Mouse (Mus musculus) liver, embryonic 14.5 days (tissue): ENCODE data around the gene Clec18a. TPM values are rescaled to one million over a fixed set of nuclear protein-coding genes. Genes with fewer than 3 reads are reported as not detected.
"Not testable (repeated sequence)": the region's sequence is repeated elsewhere in the genome, so short reads cannot be mapped to it uniquely, and the experiment has no call there.

Source experiments
- ATAC-seq: fragments of 200-750 bp; cut with Nextera tagmentation; 2 replicates; pipeline ENCODE4 v1.8.0; 2017; ENCODE audit warnings: moderate number of reproducible peaks, mild to moderate bottlenecking, moderate library complexity; ENCODE audit not compliant: insufficient read depth
- DNase-seq, 3 experiments: peaks; one replicate each; pipeline ENCODE4 v3.0.0-alpha.2; 2012 to 2013; ENCODE audit warnings: low read depth in 3 of 3, low spot score in 3 of 3
- H3K27ac ChIP-seq: fragments of 300-500 bp; sonication (generic); 2 replicates; pipeline ENCODE4 v1.5.1; 2014; ENCODE audit warnings: moderate library complexity, mild to moderate bottlenecking, control low read depth, inconsistent platforms
- H3K27me3 ChIP-seq: fragments of 300-500 bp; sonication (generic); 2 replicates; pipeline ENCODE4 v1.6.1; 2014; ENCODE audit warnings: mild to moderate bottlenecking, low read length, moderate library complexity; ENCODE audit not compliant: control insufficient read depth, insufficient read depth
- H3K36me3 ChIP-seq: fragments of 300-500 bp; sonication (generic); replicated peaks from 2 replicates; pipeline ENCODE4 v1.6.1; 2014; ENCODE audit warnings: low read depth; ENCODE audit not compliant: control insufficient read depth, insufficient read depth
- H3K4me1 ChIP-seq, 2 experiments: fragments of 200-500 bp in 1 of 2; fragments of 300-500 bp in 1 of 2; sonication (generic) in 1 of 2; replicated peaks; 2 replicates each; pipeline ENCODE4 v1.6.1; 2012 to 2014; ENCODE audit warnings: antibody characterized with exemption in 1 of 2, inconsistent platforms in 1 of 2, low read length in 1 of 2; ENCODE audit not compliant: control insufficient read depth in 2 of 2, insufficient read depth in 2 of 2
- H3K4me2 ChIP-seq: fragments of 300-500 bp; sonication (generic); 2 replicates; pipeline ENCODE4 v1.6.1; 2014; ENCODE audit warnings: low read depth, mild to moderate bottlenecking, control low read depth, moderate library complexity
- H3K4me3 ChIP-seq, 2 experiments: fragments of 200-500 bp in 1 of 2; fragments of 300-500 bp in 1 of 2; sonication (generic) in 1 of 2; 2 replicates each; pipeline ENCODE4 v1.5.1; 2012 to 2014; ENCODE audit warnings: low read depth in 2 of 2, low read length in 2 of 2, mild to moderate bottlenecking in 2 of 2, control low read depth in 1 of 2, inconsistent platforms in 1 of 2, moderate library complexity in 1 of 2; ENCODE audit not compliant: insufficient read depth in 1 of 2
- H3K9ac ChIP-seq: fragments of 300-500 bp; sonication (generic); replicated peaks from 2 replicates; pipeline ENCODE4 v1.6.1; 2014; ENCODE audit warnings: mild to moderate bottlenecking, control low read depth, moderate library complexity
- H3K9me3 ChIP-seq: fragments of 300-500 bp; sonication (generic); 2 replicates; pipeline ENCODE4 v1.6.1; 2016; ENCODE audit warnings: low read length, mixed read lengths; ENCODE audit not compliant: control insufficient read depth
- CTCF ChIP-seq: IDR thresholded peaks from 2 replicates; pipeline ENCODE4 v1.5.1; 2016; ENCODE audit warnings: antibody characterized with exemption, low read depth, control low read depth
- EP300 ChIP-seq: IDR thresholded peaks from 2 replicates; pipeline ENCODE4 v1.6.1; 2016; ENCODE audit warnings: antibody characterized with exemption, low read depth
- WGBS: fragments of 180-500 bp; shearing (Covaris S2); extraction: QIAGEN DNeasy Blood & Tissue Kit; methylation state at CpG from one replicate; pipeline ENCODE4 v1.1.7; 2014; ENCODE audit not compliant: insufficient replicate concordance; 5-methylcytosine and 5-hydroxymethylcytosine counted together
- polyA plus RNA-seq, 2 experiments: library from polyadenylated mRNA; depleted of rRNA in 1 of 2; stranded (reverse) in 1 of 2; unstranded in 1 of 2; fragments of >200 nt; fragmentation: Nextera tagmentation in 1 of 2; extraction: Ambion mirVana in 1 of 2; gene quantifications; 2 replicates each; pipeline versions ENCODE4 v1.2.1 to v1.2.3; 2012 to 2014

Clec18a gene
- polyA plus RNA-seq, 2 experiments, result not detected

GRCm38 (mm10) chr8:111093865-111094718, 1.9 kb upstream of the Clec18a start, which contains the start of gene Pdpr:
Gene Pdpr, plus strand, starts transcription at chr8:111094630.
- DNase-seq, result peak; percentile 77 to 78 (median 77)
- Histone ChIP-seq H3K36me3 (no peaks in the 10 kb centered on the region), H3K9me3 (no peaks in the 10 kb centered on the region), H3K4me1 (peaks cover 2 to 7% of the 10 kb centered on the region in 2 experiments; a peak in 2 of 4 replicates), H3K4me3 (peak within 1 kb of the TSS; percentile 59 to 80), H3K27me3 (no peaks in the 10 kb centered on the region), H3K4me2 (peak within 1 kb of the TSS; percentile 73), H3K27ac (no peak within 1 kb of the TSS), H3K9ac (peak within 1 kb of the TSS; percentile 52)
- 7% methylated on average over 61 of the region's 72 CpGs for WGBS
- no peak for TF ChIP-seq CTCF
- no peak for TF ChIP-seq EP300
- ATAC-seq, result peak; percentile 89

DNA sequence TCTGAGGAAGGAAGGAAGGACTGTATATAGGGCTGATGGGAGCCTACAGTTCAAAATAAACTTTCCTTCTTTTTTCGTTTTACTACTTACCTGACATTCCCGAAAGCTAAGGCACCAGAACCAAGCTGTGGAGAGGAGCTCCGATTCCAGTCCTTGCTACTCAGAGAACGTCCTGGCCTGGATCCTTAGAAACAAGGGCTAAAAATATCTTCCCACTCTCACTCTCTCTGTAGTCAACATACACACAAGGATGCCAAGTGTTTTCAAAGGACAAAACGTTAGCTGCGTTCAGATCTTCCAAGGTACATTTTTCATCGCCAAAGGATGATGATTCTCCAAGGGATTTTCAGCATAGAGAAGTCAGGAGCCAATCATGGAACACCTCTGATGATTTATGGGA, 520 bp downstream of the Clec18a start:
- Histone ChIP-seq H3K4me3 (no peak overlapping the region), H3K27ac (no peak overlapping the region), H3K9me3 (no peaks in the 10 kb centered on the region), H3K27me3 (no peaks in the 10 kb centered on the region), H3K36me3 (no peaks in the 10 kb centered on the region), H3K4me2 (no peak overlapping the region), H3K9ac (no peak overlapping the region), H3K4me1 (peaks cover 2 to 7% of the 10 kb centered on the region in 2 experiments; a peak in 2 of 4 replicates)
- no peak for ATAC-seq
- DNase-seq, result no peak
- WGBS, result 70% methylated on average over 7 of the region's 7 CpGs
- TF ChIP-seq EP300 (no peak), CTCF (no peak)

DNA sequence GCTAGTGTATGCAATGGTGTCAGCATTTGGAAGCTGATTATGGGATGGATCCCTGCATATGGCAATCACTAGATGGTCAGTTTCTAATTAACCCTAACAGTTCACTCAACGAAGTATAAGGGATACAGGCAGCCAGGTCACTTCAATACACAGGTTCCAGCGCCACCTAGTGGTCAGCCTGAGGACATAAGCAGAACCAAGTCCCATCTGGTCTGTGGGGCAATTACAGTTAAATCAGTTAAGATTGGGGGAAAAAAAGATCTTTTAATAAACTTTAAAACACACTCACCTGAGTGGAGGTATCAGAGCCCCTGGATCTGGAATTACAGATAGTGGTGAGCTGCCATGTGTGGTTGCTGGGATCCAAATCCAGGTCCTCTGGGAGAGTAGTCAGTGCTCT, 2.1 kb downstream of the Clec18a start:
- H3K27me3 ChIP-seq, result no peaks in the 10 kb centered on the region
- no peaks in the 10 kb centered on the region for H3K36me3 ChIP-seq
- H3K9me3 ChIP-seq, result no peaks in the 10 kb centered on the region
- no peak for TF ChIP-seq EP300
- TF ChIP-seq CTCF, result peak; percentile 89
- DNase-seq, result peak; percentile 47 to 56 (median 56)
- no peak overlapping the region for H3K4me2 ChIP-seq
- 6% methylated on average over 2 of the region's 2 CpGs for WGBS
- no peak for ATAC-seq
- no peak overlapping the region for H3K9ac ChIP-seq
- no peak overlapping the region for H3K27ac ChIP-seq
- H3K4me3 ChIP-seq, result no peak overlapping the region
- H3K4me1 ChIP-seq, result peaks cover 2 to 7% of the 10 kb centered on the region in 2 experiments; a peak in 2 of 4 replicates

DNA sequence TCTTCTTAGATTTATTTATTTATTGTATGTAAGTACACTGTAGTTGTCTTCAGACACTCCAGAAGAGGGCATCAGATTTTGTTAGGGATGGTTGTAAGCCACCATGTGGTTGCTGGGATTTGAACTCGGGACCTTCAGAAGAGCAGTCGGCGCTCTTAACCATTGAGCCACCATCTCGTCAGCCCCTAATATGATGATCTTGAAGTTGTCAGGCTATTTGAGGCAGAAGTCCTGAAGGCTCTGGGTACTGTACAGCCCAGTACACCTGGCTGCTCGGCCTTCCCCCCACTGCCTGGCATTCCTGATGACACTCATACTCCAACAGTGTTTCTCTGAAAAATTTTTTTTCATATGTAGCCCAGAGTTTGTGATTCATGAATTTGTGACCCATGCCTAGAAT, 8.3 kb downstream of the Clec18a start:
- H3K4me3 ChIP-seq, ATAC-seq, H3K4me1 ChIP-seq, H3K27ac ChIP-seq, H3K36me3 ChIP-seq, H3K9me3 ChIP-seq, H3K9ac ChIP-seq, DNase-seq, H3K27me3 ChIP-seq, H3K4me2 ChIP-seq: not testable (repeated sequence)
- 70% methylated on average over 5 of the region's 5 CpGs for WGBS

DNA sequence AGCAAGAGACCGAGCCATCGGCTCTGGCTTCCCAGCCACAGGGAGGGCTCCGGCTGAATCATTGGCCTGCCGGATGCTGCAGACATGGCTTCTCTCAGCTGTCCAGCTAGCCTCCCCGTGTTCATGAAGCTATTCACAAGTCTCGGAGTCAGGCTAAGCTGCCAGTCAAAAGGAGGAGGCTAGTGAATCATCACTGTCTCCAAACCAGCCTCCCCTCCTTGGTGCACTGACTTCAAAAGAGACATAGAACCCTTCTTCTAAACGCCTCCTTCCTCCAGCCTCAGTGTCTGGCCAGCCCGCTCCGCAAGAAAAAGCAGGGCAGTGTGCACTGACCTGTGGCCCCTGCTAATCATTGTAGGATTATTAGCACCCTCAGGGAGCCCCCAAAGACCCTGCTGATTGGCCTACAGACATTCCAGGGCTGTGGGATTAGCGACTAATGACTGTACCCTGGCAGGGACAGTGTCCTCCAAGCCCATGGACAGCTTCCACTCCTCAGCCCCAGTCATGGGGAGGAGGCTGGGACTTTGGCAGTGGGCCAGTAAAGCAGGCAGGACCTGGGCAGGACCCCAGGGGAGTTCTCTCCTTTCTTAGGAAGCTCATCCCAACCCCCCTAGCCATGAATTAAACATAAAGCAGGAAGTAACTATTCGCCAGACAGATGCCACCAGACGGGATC, 10.5 kb downstream of the Clec18a start:
- WGBS, result 62% methylated on average over 12 of the region's 12 CpGs
- TF ChIP-seq EP300, result no peak
- TF ChIP-seq CTCF, result no peak
- no peaks in the 10 kb centered on the region for H3K36me3 ChIP-seq
- H3K4me1 ChIP-seq, result no peaks in the 10 kb centered on the region
- no peak overlapping the region for H3K4me2 ChIP-seq
- H3K27me3 ChIP-seq, result no peaks in the 10 kb centered on the region
- H3K27ac ChIP-seq, result no peak overlapping the region
- H3K9me3 ChIP-seq, result no peaks in the 10 kb centered on the region
- H3K9ac ChIP-seq, result no peak overlapping the region
- DNase-seq, result no peak
- H3K4me3 ChIP-seq, result no peak overlapping the region
- no peak for ATAC-seq
